Mouse (Mus musculus) spleen, adult 12 weeks (tissue): ENCODE results near the gene Psmd13.
A peak's percentile ranks its signal among the peaks of the same experiment; 100 is the strongest.
"Not testable (repeated sequence)": the region's sequence is repeated elsewhere in the genome, so short reads cannot be mapped to it uniquely, and the experiment has no call there.

Experiments
- DNase-seq: peaks from one replicate; pipeline ENCODE4 v3.0.0; 2022; ENCODE audit warnings: low spot score

The Psmd13 gene

GRCm38 (mm10) chr7:140856785-140857549 lies 24.8 kb upstream of the Psmd13 start, which contains the start of gene Ric8a:
Gene Ric8a, plus strand, starts transcription at chr7:140856957.
- peak; percentile 84 for DNase-seq

GRCm38 (mm10) chr7:140857550-140858505 lies 23.9 kb upstream of the Psmd13 start, which contains the start of gene Bet1l:
Gene Bet1l, minus strand, starts transcription at chr7:140857577.
- DNase-seq = peak; percentile 28

DNA sequence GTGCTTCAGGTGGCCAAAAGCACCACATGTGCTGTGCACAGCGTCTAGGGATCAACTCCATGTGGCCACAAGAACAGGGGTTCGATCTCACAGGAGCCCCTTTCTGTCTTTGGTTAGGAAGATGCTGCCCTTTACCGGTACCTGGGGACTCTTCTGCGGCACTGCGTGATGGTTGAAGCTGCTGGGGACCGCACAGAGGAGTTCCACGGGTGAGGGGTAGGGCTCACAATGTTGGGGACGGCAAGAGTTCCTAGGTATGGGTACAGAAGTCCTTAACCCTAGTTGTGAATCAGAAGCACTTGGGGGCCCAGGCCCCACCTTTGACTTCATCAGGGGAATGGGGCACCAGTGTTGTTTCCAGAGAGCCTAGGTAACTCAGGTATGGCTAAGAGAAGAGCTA lies 23.0 kb upstream of the Psmd13 start:
- no peak for DNase-seq

- DNase-seq = no peak
Observed at GRCm38 (mm10) chr7:140859997-140860396, 21.8 kb upstream of the Psmd13 start.

- DNase-seq = no peak
Observed at GRCm38 (mm10) chr7:140860728-140861127, 21.0 kb upstream of the Psmd13 start.

DNA sequence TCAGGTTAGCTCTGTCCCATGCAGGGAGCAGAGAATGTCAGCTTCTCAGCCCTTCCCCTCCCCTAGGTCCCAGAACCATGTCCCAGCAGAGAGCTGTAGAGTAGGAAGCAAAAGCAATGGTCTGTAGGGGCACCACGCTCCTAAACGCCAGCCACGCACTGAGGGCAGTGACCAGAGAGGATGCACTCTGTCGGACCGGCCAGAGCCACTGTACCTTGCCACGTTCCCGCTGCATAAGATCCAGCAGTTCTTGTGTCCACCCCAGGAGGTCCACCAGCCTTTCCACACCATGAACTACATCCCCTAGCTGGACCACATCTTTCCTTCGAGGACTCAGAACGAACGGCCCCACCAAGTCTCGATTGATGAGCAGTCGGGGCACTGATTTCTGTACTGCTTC lies 17.0 kb upstream of the Psmd13 start:
- DNase-seq = no peak

GRCm38 (mm10) chr7:140874224-140874623 lies 7.5 kb upstream of the Psmd13 start:
- no peak for DNase-seq

GRCm38 (mm10) chr7:140877364-140877763 lies 4.4 kb upstream of the Psmd13 start:
- DNase-seq = no peak

DNA sequence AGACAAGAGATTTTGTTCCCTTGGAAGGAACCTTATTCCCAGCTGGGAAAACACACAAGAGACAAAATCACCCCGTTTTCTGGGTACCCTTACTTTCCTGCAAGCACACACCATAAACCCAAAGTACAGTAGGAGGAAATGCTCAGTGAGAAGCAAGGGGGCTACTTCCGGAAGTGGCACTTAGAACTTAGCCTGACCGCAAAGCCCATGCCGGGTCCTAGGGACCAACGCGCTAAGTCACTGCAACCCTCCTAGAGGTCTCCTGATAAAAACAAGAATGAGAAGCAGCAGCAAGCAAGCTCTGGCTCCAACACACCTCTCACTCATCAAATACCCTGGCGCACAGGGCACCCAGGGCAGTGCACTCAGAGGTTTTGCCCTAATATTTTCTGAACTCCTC lies 2.4 kb upstream of the Psmd13 start:
- DNase-seq = no peak

DNA sequence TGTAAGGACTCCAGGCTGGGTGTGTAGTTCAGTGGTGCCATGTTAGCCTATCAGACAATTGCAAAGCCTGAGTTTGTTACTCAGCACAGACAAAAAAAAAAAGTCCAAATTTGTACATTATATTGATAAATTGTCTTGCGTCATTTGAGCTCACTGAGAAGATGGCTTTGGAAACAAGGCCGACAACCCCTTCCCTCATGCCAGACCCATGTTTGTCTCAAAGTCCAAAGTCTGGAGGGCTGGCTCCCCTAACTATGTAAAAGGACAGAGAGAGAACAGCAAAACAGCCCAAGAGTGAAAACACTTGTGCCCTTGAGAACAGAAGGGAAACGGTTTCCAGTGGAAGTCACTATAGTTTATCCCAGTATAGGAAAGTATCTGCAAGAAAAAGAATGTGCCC lies 1.3 kb upstream of the Psmd13 start:
- DNase-seq = no peak

- no peak for DNase-seq
Observed at GRCm38 (mm10) chr7:140880865-140881515, 778 bp upstream of the Psmd13 start.

DNA sequence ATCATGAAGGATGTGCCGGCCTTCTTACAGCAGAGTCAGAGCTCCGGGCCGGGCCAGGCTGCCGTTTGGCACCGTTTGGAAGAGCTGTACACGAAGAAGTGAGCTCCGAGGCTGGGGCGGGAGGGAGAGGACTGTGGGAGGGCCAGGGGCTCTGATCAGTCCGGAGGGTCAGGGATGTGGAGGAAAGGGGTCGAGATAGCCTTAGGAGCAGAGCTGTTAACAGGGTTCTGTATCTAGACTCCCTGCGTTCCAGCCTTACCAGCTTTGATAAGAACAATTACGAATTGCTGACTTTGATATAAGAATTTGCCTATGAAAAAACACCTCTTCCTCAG lies 668 bp downstream of the Psmd13 start:
- DNase-seq = no peak

- not testable (repeated sequence) for DNase-seq
Observed at GRCm38 (mm10) chr7:140890636-140891035, 8.9 kb downstream of the Psmd13 start.

DNA sequence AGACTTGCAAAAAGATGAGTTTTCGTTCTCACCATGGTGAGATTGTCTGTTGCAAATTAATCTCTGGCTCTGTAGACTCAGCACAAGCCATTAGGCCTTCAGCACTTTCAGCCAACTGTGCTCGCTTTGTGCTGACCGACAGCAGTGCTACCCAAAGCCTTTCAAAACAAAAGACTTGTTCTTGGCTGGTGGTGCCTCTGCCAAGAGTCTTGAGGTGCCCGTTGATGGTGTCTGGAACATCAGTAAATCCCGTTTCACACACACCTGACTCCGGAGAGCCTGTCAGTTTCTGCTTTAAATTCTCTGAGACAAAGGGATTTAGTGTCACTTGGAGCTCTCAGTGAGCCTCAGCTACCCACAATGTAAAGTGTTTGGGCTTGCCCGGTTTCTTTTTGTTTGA lies 12.3 kb downstream of the Psmd13 start:
- no peak for DNase-seq

- DNase-seq = no peak
Observed at GRCm38 (mm10) chr7:140894611-140895010, 12.8 kb downstream of the Psmd13 start.

- no peak for DNase-seq
Observed at GRCm38 (mm10) chr7:140897863-140898262, 16.1 kb downstream of the Psmd13 start.

DNA sequence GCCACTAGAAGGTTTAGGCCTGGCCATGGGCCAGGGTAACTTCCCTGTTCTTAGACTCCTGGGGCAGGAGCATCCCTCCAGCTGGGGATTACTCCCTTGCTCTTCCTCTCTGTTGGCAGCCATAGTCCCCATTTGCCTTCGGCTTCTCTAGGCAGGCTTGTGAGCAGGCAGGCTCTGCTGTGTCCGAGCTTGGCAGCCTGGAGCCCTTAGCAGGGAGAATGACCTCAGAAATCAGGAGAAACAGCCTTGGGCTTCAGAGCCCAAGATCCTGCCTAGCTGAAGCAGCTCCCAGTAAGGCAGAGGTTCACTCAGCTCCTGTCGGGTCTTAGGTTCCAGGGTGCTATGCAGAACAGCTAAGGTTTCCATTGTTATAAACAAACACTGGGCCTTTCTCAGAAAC lies 17.4 kb downstream of the Psmd13 start:
- no peak for DNase-seq

GRCm38 (mm10) chr7:140900220-140900619 lies 18.5 kb downstream of the Psmd13 start, which contains the start of gene Cox8b:
Gene Cox8b, minus strand, starts transcription at chr7:140900446.
- DNase-seq = no peak

DNA sequence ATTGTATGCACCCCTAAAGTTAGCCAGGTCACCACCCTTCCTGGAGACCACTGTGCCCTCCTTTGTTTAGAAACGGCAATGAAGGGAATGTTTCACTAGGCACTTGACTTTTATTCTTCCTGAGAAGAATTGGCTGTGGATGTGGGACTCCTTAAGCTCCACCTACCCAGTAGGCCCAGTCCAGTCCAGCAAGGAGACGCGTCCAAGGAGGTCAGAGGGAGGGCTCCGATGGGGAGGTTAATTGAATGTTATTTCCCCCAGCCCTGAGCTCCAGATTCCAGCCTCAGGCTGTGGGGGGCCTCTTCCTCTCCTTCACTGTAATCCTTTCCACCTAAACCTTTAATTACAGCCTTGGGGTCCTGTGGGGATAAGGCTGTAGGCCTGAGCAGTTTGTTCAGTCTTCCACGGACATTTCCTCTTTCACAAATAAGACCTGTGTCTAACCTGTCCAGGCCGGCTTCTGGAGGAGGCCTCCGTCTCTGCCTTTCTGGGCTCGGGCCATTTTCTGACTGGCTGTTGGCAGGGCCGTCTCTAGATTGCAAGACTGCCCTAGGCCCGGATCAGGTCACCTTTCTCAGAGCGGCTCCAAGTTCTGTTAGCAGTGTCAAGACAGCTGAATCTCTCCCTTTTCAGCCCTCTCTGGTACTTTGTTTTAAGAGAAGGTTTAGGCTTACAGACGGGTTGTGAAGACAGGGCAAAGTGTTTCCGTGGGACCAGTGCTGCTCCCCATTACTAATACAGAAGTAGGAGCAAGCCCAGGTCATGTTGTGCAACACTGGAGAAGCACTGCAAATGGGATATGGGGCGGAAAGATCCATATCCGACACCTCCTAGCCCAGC lies 20.5 kb downstream of the Psmd13 start:
- DNase-seq = no peak

GRCm38 (mm10) chr7:140903212-140903611 lies 21.4 kb downstream of the Psmd13 start:
- peak; percentile 60 for DNase-seq

DNA sequence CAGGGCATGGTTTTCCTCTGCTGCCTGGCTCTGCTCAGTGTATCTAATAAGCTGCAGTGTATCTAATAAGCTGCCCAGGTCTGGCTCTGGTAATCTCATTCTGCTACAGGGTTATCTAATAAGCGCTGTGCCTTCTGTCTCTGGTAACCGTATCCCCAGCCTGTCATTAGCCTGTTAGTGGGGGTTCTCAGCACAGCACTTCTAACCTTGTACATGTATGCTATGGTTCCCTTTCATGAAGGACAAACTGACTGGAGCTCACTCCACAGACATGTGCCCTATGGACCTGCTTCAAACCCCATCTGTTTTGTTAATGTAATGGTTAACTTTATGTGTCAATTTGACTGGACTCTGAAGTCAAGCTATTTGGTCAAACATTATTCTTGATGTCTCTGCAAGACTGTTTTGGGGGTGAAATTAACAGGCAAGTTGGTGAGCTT lies 23.9 kb downstream of the Psmd13 start:
- no peak for DNase-seq
